Mouse (Mus musculus) embryo, embryonic 10.5 days (tissue): Measurements from ENCODE around the gene Sh3d19.
A peak's percentile ranks its signal among the peaks of the same experiment; 100 is the strongest.
"Not testable (repeated sequence)": the region's sequence is repeated elsewhere in the genome, so short reads cannot be mapped to it uniquely, and the experiment has no call there.

Experiments
- DNase-seq: peaks from one replicate; pipeline ENCODE4 v3.0.0-alpha.2; 2015; ENCODE audit warnings: low spot score

Gene Sh3d19

DNA sequence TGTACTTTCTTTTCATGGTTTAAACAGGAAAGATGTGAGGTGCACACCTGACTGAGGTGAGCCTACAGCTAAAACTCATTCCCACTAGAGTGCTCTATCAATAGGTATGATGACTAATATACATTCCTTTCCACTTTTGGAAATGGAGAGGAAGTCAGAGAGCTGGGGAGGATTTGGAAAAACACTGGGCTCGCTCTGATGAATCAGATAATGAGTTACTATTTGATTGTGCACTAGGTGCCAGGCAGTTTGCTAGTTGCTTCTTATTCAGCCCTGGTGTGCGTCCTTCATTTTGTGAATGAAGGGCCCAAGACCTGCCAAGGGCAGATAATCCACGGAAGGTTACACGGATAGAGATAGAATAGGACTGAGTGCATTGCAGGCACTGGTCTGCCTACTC, 9.1 kb downstream of the Sh3d19 start:
- DNase-seq, result no peak

DNA sequence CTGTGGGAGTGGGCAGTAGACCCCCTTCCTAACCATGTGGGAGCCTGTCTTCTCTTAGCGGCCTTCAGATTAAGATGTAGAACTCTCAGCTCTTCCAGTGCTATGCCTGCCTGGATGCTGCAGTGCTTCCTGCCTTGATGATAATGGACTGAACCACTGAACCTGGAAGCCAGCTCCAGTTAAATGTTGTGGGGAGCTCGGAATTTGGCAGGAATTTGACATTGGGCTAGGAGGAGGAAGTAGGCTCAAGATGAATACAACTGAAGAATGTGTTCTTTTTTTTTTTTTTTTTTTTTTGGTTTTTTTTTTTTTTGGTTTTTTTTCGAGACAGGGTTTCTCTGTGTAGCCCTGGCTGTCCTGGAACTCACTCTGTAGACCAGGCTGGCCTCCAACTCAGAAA, 10.9 kb downstream of the Sh3d19 start:
- DNase-seq, result not testable (repeated sequence)

DNA sequence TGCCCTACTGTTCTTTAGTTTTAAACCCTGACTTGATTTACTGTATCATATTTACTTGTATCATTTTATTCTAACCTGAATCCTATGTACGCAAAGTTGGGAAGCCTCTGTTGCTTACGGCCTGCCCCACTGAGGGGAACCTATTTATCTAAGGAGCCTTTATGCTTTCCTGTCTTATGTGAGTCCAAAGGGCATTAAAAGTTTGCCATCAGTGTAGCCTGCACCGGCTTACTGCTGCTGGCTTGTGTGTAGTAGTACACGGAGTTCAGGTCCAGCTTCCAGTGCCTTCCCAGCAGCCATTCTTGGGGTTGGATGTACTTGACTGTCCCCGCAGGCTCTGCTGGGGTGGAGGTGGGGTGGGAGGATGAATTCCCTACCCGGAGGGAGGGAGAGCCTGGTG, 13.6 kb downstream of the Sh3d19 start:
- DNase-seq, result no peak

DNA sequence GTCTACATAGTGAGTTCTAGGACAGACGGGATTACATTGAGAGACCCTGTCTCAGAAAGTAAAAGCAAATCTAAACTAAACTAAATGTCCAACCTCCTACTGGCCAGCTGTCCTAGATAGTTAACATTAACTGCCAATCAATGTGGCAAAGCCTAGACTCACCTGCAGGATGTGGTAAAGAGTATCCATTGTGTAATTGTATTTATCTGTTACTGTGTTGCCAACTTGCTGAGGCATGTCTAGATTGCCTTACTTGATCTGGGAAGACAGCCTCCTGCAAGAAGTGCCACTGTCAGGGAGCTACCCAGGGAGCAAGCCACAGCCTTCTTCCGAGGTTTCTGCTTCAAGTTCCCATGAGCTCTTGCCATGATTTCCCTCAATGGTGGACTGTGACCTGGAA, 16.3 kb downstream of the Sh3d19 start:
- DNase-seq, result no peak

DNA sequence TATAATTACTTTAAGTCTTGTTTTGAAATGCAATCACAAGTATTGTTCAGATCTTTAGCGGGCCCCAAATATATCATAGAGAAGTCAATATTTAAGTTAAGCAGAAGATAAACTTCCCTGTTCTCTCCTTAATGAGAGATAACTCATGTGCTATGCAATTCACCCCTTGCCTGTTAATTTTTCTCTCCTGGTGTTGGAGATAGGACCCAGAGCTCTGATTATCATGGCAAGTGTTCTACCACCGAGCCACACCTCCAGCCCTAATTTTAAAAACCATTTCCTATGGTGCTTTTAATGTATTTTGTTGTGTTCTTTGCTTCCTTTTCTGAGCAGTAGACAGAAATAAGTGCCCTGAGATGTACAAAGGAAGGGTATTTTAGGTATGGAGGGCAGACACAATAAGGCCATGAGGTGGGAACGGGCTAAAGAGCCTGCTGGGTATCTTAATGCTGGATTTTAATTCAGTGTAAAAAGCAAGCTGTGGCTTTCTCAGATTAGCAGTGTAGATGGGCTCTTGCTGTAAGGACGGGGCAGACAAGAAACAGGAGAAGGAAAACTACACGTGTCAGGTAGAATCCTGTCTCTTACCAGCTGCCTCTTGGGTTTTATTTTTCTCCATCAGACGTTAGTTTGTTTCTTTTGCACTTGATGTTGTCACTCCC, 20.4 kb downstream of the Sh3d19 start:
- DNase-seq, result no peak

DNA sequence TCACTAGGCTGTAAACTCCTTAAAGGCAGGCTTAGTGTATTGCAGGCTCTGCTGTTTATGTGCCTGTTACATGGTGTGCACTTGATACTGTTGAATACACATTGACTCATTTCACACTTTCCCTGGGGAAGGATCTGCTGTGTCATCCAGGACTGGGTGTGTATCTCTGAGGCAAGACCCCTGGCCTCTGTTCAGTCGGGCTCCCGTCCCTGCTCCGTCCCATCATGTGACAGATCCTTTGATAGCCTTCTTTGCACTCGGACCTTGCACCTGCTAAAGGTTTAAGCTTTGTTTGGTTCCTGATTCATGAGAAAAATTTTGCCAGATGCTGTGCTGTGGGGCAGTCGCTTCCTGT, 20.9 kb downstream of the Sh3d19 start:
- no peak for DNase-seq

DNA sequence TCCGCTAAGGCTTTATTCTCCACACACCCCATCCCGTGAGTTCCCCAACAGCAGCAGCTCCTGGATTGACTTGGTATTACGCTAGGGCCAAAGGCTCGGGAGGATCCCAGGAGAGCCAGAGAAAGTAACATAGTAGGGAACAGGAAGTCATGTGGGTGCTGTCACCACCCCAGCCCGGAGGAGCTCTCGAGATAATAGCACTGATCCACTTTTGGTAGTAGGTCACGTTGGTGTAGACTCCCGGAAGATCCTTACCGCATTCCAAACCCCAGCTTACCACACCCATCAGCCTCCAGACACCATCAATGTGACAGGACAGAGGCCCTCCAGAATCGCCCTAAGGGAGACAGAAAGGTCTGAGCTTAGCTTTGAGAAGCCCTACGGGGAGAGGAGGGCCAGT, 22.8 kb downstream of the Sh3d19 start:
- DNase-seq, result no peak

DNA sequence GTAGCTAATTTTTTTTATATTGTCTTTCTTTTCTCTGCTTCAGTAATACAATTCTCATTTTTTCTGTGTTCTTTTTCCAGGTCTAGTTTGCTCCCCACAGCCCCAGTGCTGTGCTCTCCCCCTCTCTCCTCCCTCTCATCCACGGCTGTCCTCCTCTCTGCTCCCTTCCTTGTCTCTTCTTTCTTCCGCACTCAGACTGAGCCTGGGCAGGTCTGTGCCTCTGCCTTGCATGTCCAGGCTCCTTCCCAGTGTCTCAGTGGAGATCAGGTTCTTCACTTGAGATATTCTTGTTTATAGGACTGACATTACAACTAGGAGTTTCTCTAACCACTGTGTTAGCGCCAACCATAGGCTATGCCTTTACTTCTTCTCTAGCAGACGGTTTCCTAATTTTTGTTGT, 23.7 kb downstream of the Sh3d19 start:
- DNase-seq, result no peak

DNA sequence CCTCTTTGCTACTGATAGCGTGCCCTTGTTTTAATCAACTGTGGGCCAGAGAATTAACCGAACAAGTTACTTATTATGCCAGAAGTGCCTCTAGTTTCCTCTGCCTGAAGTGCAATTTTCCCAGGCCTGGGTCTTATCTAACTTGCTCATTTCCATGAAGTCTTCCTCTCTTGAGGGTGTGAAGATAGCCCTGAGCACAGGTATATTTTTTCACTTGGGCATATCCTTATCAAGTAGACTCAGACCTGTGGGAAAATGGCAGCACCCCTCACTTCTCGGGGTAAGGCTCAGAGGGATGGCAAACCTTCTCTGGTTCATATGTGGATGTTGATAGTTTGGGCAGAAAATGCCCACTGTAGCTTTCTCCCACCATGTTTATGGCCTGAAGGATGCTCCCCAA, 30.4 kb downstream of the Sh3d19 start:
- DNase-seq, result no peak

DNA sequence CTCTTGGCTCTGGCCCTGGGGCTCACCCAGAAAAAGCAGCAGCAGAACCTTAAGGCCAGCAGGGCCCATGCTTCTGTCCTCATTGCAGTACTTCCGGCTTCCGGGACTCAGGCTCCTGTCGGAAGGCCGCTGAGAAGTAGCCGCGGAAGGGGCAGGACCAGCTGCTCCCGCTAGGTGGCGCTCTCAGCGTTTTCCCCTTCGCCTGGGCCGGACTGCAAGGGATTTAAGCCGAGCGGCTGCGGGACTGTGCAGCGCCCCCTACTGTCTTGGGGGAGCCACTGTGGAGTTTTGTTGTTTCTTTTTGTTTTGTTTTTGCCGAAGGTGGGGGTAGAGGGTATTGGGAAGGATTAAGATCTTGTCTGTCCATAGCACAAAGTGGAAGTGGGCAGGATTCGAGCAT, 31.5 kb downstream of the Sh3d19 start, which contains the start of gene Prss48:
Gene Prss48 (minus strand): TSS at position 69 of the 400 bp plus-strand sequence.
- DNase-seq, result no peak

DNA sequence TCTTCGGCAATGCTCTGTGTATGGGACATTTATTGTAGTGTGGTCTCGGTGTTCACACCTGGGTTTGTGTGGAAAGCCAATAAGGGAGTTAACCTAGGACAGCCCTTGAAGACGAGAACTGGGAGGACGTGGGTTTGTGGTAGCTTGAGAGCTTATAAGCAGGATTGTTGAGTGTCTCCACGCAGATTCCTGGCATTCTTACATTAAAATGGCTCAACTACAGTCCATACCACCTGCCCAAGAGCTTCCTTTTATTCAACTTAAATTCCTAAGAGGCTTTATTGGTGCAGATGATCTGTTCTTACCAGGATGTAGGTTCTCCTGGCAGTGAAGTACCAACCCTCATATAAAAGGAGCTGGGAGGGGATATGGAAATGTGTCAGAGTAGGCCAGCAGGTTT, 32.0 kb downstream of the Sh3d19 start:
- no peak for DNase-seq

DNA sequence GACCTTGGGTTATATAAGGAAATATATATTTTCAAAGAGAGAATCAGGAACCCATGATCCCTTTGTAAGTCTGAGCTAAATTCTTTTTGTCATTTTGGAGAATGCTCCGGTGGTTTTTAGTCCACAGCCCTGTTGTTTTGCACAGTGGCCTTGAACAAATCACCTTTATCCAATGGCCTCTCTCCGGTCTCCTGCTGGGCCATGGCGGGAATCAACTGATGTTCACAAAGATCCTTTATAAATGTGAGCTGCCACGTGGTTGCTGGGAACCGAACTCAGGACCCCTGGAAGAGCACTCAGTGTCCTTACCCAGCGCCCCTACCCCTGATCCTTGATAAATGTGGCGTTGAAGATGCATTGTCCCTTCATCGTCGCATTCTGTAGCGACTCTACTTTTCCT, 33.8 kb downstream of the Sh3d19 start:
- no peak for DNase-seq

DNA sequence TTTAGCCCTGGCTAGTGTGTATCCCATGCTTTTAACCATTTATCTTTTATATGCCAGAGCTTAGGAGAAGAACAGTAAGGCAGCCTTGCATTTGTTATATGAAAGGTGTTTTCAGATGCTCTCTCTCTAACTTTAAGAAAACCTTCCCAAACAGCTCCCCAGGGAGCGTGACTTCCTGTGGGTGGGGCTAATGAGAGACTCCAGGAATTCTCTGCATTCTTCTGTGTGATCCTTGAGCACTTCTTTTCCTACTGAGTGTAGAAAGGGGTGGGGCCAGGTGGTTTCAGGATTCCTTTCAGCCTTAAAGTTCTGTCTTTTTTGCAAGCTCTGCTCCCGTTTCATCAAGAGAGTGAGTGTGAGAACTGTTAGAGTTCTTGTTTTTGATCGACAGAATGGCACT, 39.7 kb downstream of the Sh3d19 start:
- DNase-seq, result peak; percentile 44

DNA sequence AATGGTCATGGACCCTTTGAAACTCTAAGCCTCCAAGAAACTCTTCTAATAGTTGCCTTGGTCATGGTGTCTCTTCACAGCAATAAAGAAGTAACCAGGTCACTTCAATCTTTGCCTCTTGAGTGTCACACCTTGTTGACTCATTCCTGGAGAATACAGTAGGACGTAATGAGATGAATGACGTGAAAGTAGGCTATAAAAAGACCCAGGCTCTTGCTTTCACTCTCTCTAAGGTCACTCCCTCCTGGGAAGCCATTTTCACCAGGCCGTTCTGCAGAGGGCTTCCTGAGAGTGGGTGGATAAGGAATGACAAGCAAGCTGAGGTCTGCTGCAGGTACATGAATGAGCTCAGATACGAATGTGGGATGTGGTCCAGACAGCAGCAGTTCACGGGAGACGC, 40.5 kb downstream of the Sh3d19 start:
- no peak for DNase-seq

DNA sequence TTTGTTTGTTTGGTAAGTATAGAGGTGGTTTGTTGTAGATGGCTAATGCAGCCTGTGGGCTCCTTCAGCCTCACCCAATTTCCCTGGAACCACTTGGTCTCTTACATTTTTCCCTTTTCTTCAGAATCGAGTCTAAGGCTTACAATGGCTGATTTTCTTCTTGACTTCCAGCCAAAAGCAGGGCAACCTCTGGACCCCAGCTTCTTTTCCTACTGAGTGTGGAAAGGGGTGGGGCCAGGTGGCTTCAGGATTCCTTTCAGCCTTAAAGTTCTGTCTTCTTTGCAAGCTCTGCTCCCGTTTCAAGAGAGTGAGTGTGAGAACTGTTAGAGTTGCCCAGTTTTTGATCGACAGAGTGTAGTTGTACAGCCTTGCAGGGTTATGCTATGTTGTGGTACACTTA, 40.9 kb downstream of the Sh3d19 start:
- no peak for DNase-seq

DNA sequence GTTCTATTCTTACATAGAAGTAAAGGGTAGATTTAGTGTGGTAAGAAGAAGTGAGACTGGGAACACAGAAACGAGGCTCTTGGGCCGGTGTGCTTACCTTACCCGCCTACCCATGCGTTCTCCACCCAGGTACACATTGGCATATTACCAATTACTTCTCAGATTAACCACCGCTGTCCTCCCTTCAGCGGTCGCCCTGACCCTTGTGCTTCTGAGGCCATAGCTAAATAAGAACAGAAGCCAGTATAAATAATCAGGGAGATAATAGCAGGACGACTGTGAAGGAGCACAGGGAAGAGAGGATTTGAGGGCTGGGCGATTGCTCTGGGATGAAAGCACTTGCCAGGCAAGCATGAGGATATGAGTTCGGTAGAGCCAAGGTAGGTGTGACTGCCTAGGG, 42.9 kb downstream of the Sh3d19 start:
- no peak for DNase-seq

DNA sequence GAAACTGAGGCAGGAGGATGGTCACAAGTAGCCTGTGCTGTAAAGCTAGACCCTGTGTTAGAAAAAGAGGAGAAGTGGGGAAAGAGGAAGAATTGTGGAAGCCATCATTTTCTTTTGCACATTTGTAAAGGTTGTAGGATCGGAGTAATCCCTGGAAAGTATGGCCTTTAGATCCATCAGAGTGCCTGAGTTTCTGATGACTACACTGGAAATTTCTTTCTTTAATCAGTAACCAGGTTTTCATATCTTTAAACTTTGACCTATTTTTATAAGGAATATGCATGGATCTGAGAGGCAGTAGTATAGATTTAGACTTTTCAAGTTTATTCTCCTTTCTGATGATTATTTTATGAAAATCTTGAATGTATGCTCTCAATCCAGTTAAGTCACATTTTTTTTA, 46.1 kb downstream of the Sh3d19 start:
- DNase-seq, result no peak

DNA sequence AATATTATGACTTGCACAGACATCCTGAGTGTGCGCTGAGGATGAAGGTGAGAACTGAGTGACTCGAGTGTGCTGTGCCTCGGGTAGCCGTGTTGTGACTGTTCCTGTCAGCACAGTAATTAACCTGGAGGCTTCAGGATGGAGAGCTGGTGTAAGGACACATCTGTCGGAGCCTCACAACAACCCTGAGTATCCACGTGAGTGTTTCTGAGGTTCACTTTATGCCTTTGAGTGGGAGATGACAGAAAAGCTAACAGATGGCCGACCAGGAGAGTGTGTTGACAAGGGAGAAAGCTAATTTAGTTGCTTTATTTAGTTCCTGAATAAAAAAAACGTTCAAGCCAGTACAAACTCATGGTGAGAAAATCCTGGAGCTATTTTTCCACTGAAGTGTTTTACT, 46.6 kb downstream of the Sh3d19 start:
- DNase-seq, result no peak

DNA sequence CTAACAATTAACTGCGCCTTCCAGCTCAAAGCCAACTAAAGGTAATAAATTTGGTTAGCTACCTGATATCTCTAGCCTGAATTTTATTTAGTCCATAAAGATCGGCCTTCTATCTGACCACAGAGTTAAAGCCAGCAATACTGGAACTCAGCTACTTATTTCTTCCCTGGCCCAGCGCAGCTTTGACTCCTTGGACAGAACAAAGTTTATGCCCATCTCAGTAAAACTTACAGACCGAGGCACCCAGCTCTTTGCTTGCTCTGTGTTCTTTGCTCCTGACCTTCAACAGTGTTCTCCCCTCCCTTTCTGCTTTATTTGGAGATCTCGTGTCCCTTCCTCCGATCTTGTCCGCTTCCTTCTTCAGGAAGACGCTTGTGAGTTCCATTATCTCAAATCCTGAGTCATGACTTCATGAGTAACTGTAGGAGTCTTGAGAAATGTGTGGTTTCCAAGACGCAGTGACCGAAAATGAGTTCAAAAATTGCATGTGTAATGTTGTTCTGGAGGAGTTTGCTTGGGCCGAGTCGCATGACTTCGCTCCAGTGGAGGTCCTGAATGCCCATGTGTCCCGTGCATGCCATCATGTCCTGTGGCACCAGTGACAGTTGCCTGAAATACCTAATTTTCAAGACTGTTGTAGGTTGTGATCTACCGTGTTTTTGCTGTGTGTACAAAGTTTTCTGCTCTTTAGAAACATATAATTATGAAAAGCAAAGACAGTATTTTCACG, 50.2 kb downstream of the Sh3d19 start:
- DNase-seq, result no peak

DNA sequence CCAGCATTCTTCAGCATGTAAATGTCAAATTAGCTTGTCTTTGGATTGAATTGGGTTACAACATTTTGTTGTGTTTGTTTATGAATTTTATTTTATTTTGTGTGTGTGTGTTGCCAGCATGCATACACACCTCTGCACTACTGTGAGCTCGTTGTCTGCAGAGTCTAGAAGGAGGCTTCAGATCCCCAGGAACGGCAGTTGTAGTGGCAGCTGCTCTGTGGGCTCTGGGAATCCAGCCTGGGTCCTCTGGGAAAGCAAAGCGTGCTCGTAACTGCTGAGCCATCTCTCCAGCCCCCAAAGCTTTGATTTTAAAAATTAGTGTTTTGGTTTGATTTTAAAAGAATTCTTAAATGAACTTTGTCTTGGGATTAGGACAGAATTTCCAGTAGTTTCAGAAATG, 50.7 kb downstream of the Sh3d19 start:
- no peak for DNase-seq

DNA sequence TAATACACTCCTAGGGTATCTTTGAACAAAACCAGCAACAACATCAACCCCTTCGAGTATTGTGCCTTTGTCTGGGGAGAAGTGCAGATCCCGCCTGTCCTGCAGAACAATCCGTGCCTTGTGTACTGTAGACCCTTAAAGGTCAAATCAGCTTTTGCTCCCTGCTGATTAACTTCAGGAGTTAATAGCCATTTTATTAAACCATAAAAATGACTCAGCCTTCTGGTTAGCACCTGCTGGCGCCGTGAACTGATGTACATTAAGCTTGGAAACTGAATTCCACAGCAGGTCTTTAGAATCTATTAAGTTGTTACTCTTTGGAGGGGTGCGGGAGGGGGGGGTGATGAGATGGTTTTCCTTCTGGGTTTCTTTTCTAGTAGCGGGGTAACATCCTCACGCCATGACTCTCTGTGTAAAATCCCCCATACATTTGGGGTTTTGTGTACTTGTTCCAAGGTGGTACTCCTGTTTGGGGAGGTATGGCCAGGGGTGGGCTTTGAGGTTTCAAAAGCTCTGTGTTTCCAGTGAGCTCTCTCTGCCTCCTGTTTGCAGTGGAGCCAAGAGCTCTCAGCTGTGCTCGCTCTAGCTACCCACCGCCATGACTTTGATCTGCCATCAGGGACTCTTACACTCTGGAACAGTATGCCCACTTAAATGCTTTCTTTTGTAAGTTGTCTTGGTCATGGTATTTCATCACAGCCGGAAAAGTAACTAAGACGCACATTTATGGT, 53.3 kb downstream of the Sh3d19 start:
- DNase-seq, result no peak

DNA sequence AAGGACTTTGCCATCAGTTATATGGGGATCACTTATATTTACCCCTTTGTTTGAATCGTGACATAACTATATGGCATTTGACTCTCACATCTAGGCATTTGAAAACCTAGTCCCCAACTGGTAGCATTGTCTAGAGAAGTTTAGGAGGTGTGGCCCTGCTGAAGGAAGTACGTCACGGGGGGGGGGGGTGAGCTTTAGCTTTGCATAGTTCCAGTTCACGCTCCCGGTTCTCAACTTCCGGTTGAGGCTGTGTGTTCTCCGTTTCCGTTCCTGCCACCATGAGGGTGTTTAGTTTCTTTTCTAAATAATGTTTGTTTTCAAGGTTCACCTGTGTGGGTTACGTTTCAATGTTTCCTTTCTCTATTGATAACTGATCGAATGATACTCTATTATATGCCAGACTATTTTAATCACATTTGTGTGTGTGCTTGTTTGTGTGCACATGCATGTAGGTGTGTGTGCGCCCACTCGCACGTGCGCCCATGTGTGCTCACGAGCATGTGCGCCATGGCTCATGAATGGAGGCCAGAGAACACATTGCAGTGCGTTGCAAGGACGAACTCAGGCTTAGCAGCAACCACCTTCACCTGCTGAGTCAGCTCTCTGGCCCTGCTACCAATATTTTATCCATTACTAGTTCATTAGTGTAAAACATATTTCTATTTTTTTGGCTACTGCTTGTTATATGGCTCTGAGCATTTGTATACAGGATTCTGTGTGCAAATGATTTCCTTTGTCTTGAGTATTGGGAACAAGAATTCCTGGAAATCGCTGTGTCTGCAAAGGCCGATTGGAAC, 54.6 kb downstream of the Sh3d19 start:
- DNase-seq, result no peak
